Mouse (Mus musculus) liver, postnatal 0 days (tissue): ENCODE data around the gene Pygl.

Experiments
- CTCF ChIP-seq: sonication (generic); IDR thresholded peaks from 2 replicates; pipeline ENCODE4 v1.5.1; 2016; ENCODE audit warnings: antibody characterized with exemption, low read depth
- EP300 ChIP-seq: IDR thresholded peaks from 2 replicates; pipeline ENCODE4 v1.6.1; 2016; ENCODE audit warnings: antibody characterized with exemption, low read depth, mild to moderate bottlenecking

GRCm38 (mm10) chr12:70161057-70161456, 70.2 kb downstream of the Pygl start:
- no peak for TF ChIP-seq CTCF
- no peak for TF ChIP-seq EP300
